Mouse (Mus musculus) forebrain, embryonic 14.5 days (tissue): Measurements from ENCODE around the gene Clmp. TPM values are rescaled to one million over a fixed set of nuclear protein-coding genes. Genes with fewer than 3 reads are reported as not detected.

Experiments
- ATAC-seq: fragments of 200-750 bp; cut with Nextera tagmentation; 2 replicates; pipeline ENCODE4 v1.8.0; 2017; ENCODE audit warnings: mild to moderate bottlenecking, moderate library complexity
- DNase-seq: peaks from one replicate; pipeline ENCODE4 v3.0.0-alpha.2; 2015; ENCODE audit warnings: low spot score
- H3K27ac ChIP-seq: fragments of 300-500 bp; sonication (generic); 2 replicates; pipeline ENCODE4 v1.5.1; 2014; ENCODE audit warnings: low read depth, mild to moderate bottlenecking, control low read depth, low read length, moderate library complexity
- H3K27me3 ChIP-seq: fragments of 300-500 bp; sonication (generic); replicated peaks from 2 replicates; pipeline ENCODE4 v1.6.1; 2014; ENCODE audit warnings: low read length, control low read depth, mixed read lengths; ENCODE audit not compliant: control insufficient read depth, insufficient read depth
- H3K36me3 ChIP-seq: fragments of 300-500 bp; sonication (generic); 2 replicates; pipeline ENCODE4 v1.6.1; 2014; ENCODE audit warnings: low read length, control low read depth; ENCODE audit not compliant: control insufficient read depth, insufficient read depth
- H3K4me1 ChIP-seq: fragments of 300-500 bp; sonication (generic); 2 replicates; pipeline ENCODE4 v1.6.1; 2014; ENCODE audit warnings: antibody characterized with exemption, low read length, control low read depth; ENCODE audit not compliant: control insufficient read depth, insufficient read depth
- H3K4me2 ChIP-seq: fragments of 300-500 bp; sonication (generic); 2 replicates; pipeline ENCODE4 v1.6.1; 2014; ENCODE audit warnings: mild to moderate bottlenecking, control low read depth, low read length
- H3K4me3 ChIP-seq: fragments of 300-500 bp; sonication (generic); 2 replicates; pipeline ENCODE4 v1.5.1; 2014; ENCODE audit warnings: low read depth, low read length, control low read depth
- H3K9ac ChIP-seq: fragments of 300-500 bp; sonication (generic); 2 replicates; pipeline ENCODE4 v1.6.1; 2014; ENCODE audit warnings: mild to moderate bottlenecking, low read length, control low read depth, moderate library complexity
- H3K9me3 ChIP-seq: fragments of 300-500 bp; sonication (generic); replicated peaks from 2 replicates; pipeline ENCODE4 v1.6.1; 2016; ENCODE audit warnings: low read length, control low read depth, mixed read lengths; ENCODE audit not compliant: control insufficient read depth
- WGBS: fragments of 180-500 bp; shearing (Covaris S2); extraction: QIAGEN DNeasy Blood & Tissue Kit; methylation state at CpG from one replicate; pipeline ENCODE4 v1.1.7; 2014; 5-methylcytosine and 5-hydroxymethylcytosine counted together
- polyA plus RNA-seq: library from polyadenylated mRNA; unstranded; fragments of >200 nt; fragmentation: Nextera tagmentation; extraction: Ambion mirVana; gene quantifications from 2 replicates; pipeline ENCODE4 v1.2.1, GENCODE M21; 2014

The Clmp gene
- polyA plus RNA-seq, 1 experiment from 2014 or later, result 45.6 TPM

DNA sequence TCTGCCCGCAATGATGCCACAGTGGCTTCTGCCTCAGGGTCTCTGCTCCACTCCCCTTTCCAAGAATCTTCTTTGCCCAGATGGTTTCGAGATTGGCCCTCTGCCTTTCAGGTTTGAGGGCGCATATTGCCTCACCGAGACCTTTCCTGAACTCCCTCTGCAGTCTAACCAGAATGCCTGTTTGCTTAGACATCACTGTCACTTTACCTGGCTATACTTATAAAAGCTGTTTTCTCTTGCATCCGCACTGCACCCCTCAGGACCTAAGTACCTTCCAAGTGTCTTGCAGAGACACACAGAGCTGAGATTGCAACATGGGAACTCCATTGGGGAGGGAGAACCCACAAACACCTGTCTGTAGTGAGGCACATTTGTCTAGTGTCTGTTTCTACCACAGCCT lies 14.5 kb downstream of the Clmp start:
- WGBS, result 86% methylated on average over 5 of the region's 5 CpGs
- H3K4me3 ChIP-seq, result no peak overlapping the region
- no peak overlapping the region for H3K9ac ChIP-seq
- H3K36me3 ChIP-seq, result no peaks in the 10 kb centered on the region
- no peaks in the 10 kb centered on the region for H3K27me3 ChIP-seq
- ATAC-seq (no peak), DNase-seq (no peak)
- peaks cover 5% of the 10 kb centered on the region for H3K4me1 ChIP-seq
- no peak overlapping the region for H3K27ac ChIP-seq
- H3K9me3 ChIP-seq, result no peaks in the 10 kb centered on the region
- H3K4me2 ChIP-seq, result no peak overlapping the region

DNA sequence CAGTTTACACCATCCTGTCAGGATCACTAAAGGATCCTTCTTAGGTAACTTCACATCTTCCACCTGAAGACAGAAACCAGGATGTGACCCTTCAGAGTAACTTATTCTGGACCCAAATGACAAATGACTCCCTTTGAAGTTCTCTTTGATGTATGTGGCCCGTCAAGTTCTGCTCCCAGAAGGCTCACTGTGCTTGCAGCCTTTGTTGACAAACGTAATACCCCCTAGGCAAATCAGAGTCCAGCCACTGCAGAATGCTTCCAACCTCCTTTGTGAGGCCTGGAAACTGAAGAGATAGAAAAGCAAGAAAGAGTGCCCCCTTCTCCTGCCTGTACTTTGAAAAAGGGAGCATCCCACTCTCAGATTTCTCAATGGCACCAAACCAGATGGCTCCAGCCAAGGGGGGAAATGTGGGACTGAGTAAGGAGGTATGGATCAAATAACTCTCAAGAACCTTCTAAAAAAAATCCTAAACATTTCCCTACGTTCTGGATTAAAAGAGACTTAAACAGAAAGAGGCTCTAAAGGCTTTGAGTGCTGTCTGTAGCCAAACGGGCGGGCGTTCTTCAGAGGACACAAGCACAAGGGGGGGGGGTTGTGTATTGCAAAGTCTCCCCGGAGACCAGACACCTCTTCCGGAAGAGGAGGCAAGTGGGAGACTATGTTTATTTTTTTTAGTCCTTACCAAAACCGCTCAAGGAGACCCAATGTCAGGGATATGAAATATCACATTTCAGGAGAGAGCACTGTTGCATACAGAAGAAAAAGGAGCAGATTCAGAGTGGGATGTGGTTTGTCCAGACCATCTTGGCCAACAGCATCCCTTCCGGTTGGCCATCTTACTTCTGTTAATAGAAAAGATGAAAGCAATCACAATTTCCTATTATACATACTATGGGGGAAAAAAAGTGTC lies 18.9 kb downstream of the Clmp start:
- Histone ChIP-seq H3K9me3 (no peaks in the 10 kb centered on the region), H3K27me3 (no peaks in the 10 kb centered on the region), H3K9ac (no peak overlapping the region), H3K4me2 (no peak overlapping the region), H3K36me3 (no peaks in the 10 kb centered on the region), H3K4me1 (peaks cover 20% of the 10 kb centered on the region), H3K4me3 (no peak overlapping the region), H3K27ac (no peak overlapping the region)
- DNase-seq, result no peak
- ATAC-seq, result no peak
- 62% methylated on average over 10 of the region's 10 CpGs for WGBS

DNA sequence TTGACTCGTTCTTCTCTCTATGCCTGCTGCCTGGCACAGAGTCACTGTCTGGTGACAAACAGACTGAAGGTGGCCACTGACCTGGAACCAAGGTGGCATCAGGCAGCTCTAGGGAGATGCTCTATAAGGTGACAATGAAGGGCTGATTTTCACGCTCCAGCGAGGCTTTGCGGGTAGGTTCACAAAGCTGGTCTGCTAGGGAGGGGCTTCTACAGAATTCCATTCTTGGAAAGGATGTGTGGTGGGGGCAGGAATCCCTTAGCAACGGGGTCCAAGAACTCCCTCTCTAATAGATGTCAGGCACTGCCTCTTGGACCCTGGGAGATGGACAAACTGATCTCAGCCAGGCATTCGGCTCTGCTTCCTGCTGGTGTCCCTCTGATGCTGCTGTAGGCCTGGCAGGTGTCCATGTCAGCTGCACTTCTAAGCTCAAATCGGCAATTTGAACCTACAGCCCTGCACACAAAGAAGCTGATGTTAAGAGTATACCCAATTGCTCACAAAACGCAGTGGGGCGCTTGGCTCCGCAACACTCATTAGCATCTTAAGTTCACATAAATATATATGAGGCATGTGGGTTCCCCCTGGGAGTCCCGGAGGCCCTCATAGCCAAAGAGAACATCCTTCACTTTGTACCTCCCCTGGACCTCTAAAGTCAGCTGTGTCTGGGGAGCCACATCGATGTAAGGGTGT lies 22.8 kb downstream of the Clmp start:
- no peak overlapping the region for H3K4me3 ChIP-seq
- DNase-seq (peak; percentile 67), ATAC-seq (peak; percentile 51)
- peaks cover 22% of the 10 kb centered on the region for H3K4me1 ChIP-seq
- H3K9ac ChIP-seq, result no peak overlapping the region
- H3K9me3 ChIP-seq, result no peaks in the 10 kb centered on the region
- WGBS, result 36% methylated on average over 12 of the region's 12 CpGs
- H3K27me3 ChIP-seq, result no peaks in the 10 kb centered on the region
- H3K4me2 ChIP-seq, result no peak overlapping the region
- peak overlapping the region; percentile 72 for H3K27ac ChIP-seq
- no peaks in the 10 kb centered on the region for H3K36me3 ChIP-seq

DNA sequence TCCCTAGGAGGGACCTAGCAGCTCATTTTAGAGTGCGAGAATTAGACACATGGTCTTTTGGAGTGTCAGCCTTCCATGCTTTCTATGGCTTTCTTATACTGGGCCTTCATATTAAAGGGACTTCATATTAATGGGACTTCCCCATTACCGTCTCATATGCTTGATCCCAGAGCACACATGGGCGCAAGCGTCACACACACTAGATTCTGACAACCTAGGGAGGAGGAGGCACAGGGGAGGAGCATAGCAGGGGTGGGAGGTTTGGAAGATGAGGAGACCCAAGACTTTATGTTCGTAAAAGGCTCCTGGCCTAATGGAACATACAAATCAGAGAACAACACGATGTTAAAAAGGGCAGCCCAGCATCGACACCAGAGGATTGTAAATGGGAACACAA lies 23.4 kb downstream of the Clmp start:
- Histone ChIP-seq H3K4me2 (no peak overlapping the region), H3K9me3 (no peaks in the 10 kb centered on the region), H3K36me3 (no peaks in the 10 kb centered on the region), H3K27ac (peak overlapping the region; percentile 72; the same call in 1 of the 2 replicates), H3K4me1 (peaks cover 22% of the 10 kb centered on the region), H3K27me3 (no peaks in the 10 kb centered on the region), H3K9ac (no peak overlapping the region), H3K4me3 (no peak overlapping the region)
- WGBS, result 80% methylated on average over 7 of the region's 7 CpGs
- DNase-seq (no peak), ATAC-seq (no peak; the same call in 1 of the 2 replicates)

DNA sequence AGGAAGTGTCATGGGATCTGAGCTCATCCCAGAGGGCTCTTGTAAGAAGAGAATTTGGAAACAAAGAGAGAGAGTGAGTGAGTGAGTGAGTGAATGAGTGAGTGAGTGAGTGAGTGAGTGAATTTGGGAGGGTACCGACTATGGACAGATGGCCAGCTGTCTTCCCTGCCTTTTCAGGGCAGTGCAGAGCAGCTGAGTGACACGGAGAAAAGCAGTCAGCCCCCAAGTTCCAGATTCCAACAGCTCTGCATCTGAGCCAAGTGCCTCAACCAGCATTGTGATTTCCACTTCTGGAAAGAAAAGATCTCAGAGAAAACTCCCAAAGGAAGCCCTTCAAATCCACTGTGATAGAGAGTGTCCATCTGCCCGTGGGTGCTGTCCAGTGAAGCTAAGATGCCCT lies 23.8 kb downstream of the Clmp start:
- no peaks in the 10 kb centered on the region for H3K9me3 ChIP-seq
- no peak overlapping the region for H3K4me2 ChIP-seq
- H3K4me1 ChIP-seq, result peaks cover 19% of the 10 kb centered on the region
- no peaks in the 10 kb centered on the region for H3K27me3 ChIP-seq
- peak overlapping the region; percentile 72; the same call in 1 of the 2 replicates for H3K27ac ChIP-seq
- H3K36me3 ChIP-seq, result no peaks in the 10 kb centered on the region
- no peak for ATAC-seq
- no peak overlapping the region for H3K4me3 ChIP-seq
- DNase-seq, result peak; percentile 16
- H3K9ac ChIP-seq, result no peak overlapping the region
- WGBS, result 68% methylated on average over 3 of the region's 3 CpGs

DNA sequence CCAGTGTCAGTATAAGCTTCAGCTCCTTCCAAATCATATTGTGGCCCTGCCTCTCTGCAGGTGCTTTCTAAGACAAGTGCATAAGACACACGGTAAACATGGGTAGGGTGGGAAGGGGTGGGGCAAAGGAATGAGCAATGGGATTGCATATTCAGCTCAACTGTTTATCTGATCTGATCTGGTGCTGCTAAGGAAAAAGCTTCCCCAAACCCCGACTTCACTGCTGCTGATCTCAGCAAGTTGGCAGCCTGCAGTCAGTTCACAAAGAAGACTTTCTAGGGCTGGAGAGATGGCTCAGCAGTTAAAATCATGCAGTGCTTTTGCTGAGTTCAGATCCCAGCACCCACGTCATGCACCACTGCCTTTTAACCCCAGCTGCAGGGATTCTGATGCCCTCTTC lies 24.2 kb downstream of the Clmp start:
- Histone ChIP-seq H3K4me3 (no peak overlapping the region), H3K27me3 (no peaks in the 10 kb centered on the region), H3K36me3 (no peaks in the 10 kb centered on the region), H3K4me2 (no peak overlapping the region), H3K9ac (no peak overlapping the region), H3K27ac (peak overlapping the region; percentile 72; the same call in 1 of the 2 replicates), H3K9me3 (no peaks in the 10 kb centered on the region), H3K4me1 (peaks cover 18% of the 10 kb centered on the region)
- ATAC-seq (no peak), DNase-seq (no peak)
- WGBS, result 54% methylated on average over 3 of the region's 3 CpGs

DNA sequence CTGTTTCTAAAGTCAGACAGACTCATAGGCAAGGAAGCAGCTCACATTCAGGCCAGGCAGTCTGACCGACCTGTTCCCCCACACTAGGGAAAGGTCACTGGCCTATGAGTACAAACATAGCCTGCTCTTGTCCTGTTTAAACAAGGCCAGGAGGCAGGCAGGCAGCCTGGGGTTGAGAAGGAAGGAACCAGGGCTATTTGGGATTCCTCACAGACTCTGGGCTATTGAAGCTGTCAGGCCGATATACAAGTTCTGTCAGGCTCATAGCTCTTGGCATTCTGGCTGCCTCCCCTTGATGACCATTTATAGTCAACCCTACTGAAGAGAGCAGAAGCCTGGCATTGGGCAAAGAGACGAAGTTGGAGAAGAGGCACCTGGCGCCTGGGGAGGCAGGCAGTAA lies 25.9 kb downstream of the Clmp start:
- no peak for DNase-seq
- Histone ChIP-seq H3K4me2 (no peak overlapping the region), H3K9ac (no peak overlapping the region), H3K27ac (no peak overlapping the region), H3K4me1 (peaks cover 18% of the 10 kb centered on the region), H3K4me3 (no peak overlapping the region), H3K27me3 (no peaks in the 10 kb centered on the region), H3K36me3 (no peaks in the 10 kb centered on the region), H3K9me3 (no peaks in the 10 kb centered on the region)
- WGBS, result 79% methylated on average over 4 of the region's 4 CpGs
- no peak for ATAC-seq

DNA sequence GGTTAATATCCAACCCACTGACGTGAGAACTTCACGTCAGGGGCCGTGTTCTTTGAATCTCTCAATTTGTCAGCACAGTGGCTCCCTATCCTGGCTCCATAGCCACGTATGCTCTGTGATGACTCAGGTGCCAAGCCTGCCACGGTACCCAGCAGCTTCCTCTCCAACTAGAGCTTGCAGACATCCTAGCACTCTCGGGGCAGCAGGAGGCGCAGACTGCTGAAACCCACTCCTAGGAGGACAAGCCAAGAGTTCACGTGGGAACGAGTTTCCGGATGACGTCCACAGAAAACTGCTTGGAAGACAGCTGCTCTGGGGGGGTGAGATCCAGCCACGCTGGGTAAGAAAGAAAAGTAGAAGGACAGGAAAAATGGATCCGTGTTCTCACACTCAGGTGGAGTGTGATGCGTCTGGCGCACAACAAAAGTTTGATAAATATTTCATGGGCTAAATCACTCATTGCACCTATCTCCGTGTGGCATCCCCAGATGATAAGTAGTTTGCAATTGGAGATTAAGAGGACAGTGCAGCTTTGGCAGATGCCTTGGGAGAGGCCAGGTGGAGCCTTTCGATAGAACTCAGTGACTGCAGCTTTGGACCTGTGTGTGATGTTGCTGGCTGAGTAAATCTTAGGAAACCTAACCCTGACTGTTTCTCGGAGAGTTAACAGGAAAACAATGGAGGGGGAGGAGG lies 31.6 kb downstream of the Clmp start:
- whole genome bisulfite sequencing, result 76% methylated on average over 18 of the region's 18 CpGs
- ATAC-seq, result no peak

More for the DNA sequence above, 31.6 kb downstream of the Clmp start:
- no peak overlapping the region for H3K4me2 ChIP-seq
- no peaks in the 10 kb centered on the region for H3K36me3 ChIP-seq
- no peak overlapping the region for H3K9ac ChIP-seq
- no peaks in the 10 kb centered on the region for H3K9me3 ChIP-seq
- H3K27ac ChIP-seq, result no peak overlapping the region
- no peak for DNase-seq
- H3K27me3 ChIP-seq, result no peaks in the 10 kb centered on the region
- H3K4me3 ChIP-seq, result no peak overlapping the region
- no peaks in the 10 kb centered on the region for H3K4me1 ChIP-seq
